Mouse (Mus musculus): ENCODE measurements around the gene Ube2z. TPM values are rescaled to one million over a fixed set of nuclear protein-coding genes. Genes with fewer than 3 reads are reported as not detected.

Gene Ube2z
- polyA plus RNA-seq, 2 experiments: 10.7 to 15.7 TPM

DNA sequence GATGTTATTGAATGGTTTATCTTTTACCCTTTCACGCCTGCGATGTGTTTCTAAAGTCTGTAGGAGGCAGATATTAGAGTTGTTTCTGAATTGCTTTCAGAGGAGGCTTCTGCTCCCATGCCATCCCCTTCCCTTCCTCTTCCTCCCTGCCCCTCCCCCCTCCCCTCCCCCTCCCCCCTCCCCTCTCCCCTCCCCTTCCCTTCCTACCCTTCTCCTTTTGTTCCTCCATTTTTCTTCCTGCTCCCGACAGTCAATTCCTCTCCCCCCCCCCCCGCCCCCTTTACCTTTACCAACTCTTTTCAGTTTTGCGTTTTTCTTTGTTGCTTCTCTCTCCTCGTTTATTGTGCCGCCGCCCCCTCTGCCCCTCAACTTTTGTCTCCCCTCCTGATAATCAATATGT, 53.2 kb downstream of the Ube2z start:
- H3K4me2 ChIP-seq (ENCODE audit: low read depth): peak overlapping the region; percentile 22; the same call in 1 of the 2 replicates
- ATAC-seq (ENCODE audit: insufficient read depth): no peak
- H3K9ac ChIP-seq (replicated peaks): no peak overlapping the region

GRCm38 (mm10) chr11:96008827-96009226, 56.4 kb downstream of the Ube2z start:
- no peak for ATAC-seq (ENCODE audit: insufficient read depth)
- Histone ChIP-seq H3K36me3 (replicated peaks; ENCODE audit: control insufficient read depth, insufficient read depth, low read depth) (no peaks in the 10 kb centered on the region), H3K27ac (no peak overlapping the region), H3K4me1 (replicated peaks; ENCODE audit: control insufficient read depth in 2 of 2, insufficient read depth in 2 of 2, low read length in 1 of 2) (peaks cover 6 to 14% of the 10 kb centered on the region in 2 experiments; a peak in 3 of 4 replicates), H3K9me3 (ENCODE audit: control insufficient read depth, low read length) (no peaks in the 10 kb centered on the region), H3K9ac (replicated peaks) (no peak overlapping the region), H3K4me3 (ENCODE audit: insufficient read depth in 1 of 2, low read depth in 2 of 2, low read length in 2 of 2) (no peak overlapping the region), H3K27me3 (ENCODE audit: control insufficient read depth, insufficient read depth, low read length) (peaks cover 17% of the 10 kb centered on the region), H3K4me2 (ENCODE audit: low read depth) (no peak overlapping the region)
- TF ChIP-seq EP300 (IDR thresholded peaks at IDR 0.05; ENCODE audit: low read depth): no peak
- TF ChIP-seq CTCF (IDR thresholded peaks at IDR 0.05; ENCODE audit: low read depth): no peak
- DNase-seq (ENCODE audit: low read depth in 3 of 3, low spot score in 3 of 3): no peak
- WGBS (ENCODE audit: insufficient replicate concordance): 0% methylated on average over 1 of the region's 1 CpGs

More for the DNA sequence above, 53.2 kb downstream of the Ube2z start:
- TF ChIP-seq CTCF (IDR thresholded peaks at IDR 0.05; ENCODE audit: low read depth) (no peak), EP300 (IDR thresholded peaks at IDR 0.05; ENCODE audit: low read depth) (no peak)
- H3K4me1 ChIP-seq (replicated peaks; ENCODE audit: control insufficient read depth in 2 of 2, insufficient read depth in 2 of 2, low read length in 1 of 2): peaks cover 4 to 12% of the 10 kb centered on the region in 2 experiments; a peak in 2 of 4 replicates
- DNase-seq (ENCODE audit: low read depth in 3 of 3, low spot score in 3 of 3): no peak
- H3K27me3 ChIP-seq (ENCODE audit: control insufficient read depth, insufficient read depth, low read length): peaks cover 12% of the 10 kb centered on the region
- no peaks in the 10 kb centered on the region for H3K36me3 ChIP-seq (replicated peaks; ENCODE audit: control insufficient read depth, insufficient read depth, low read depth)
- no peak overlapping the region for H3K27ac ChIP-seq
- H3K9me3 ChIP-seq (ENCODE audit: control insufficient read depth, low read length): no peaks in the 10 kb centered on the region
- no peak overlapping the region for H3K4me3 ChIP-seq (ENCODE audit: insufficient read depth in 1 of 2, low read depth in 2 of 2, low read length in 2 of 2)
- WGBS (ENCODE audit: insufficient replicate concordance): 2% methylated on average over 6 of the region's 8 CpGs

GRCm38 (mm10) chr11:96007516-96008235, 57.5 kb downstream of the Ube2z start:
- no peak for ATAC-seq (ENCODE audit: insufficient read depth)

DNA sequence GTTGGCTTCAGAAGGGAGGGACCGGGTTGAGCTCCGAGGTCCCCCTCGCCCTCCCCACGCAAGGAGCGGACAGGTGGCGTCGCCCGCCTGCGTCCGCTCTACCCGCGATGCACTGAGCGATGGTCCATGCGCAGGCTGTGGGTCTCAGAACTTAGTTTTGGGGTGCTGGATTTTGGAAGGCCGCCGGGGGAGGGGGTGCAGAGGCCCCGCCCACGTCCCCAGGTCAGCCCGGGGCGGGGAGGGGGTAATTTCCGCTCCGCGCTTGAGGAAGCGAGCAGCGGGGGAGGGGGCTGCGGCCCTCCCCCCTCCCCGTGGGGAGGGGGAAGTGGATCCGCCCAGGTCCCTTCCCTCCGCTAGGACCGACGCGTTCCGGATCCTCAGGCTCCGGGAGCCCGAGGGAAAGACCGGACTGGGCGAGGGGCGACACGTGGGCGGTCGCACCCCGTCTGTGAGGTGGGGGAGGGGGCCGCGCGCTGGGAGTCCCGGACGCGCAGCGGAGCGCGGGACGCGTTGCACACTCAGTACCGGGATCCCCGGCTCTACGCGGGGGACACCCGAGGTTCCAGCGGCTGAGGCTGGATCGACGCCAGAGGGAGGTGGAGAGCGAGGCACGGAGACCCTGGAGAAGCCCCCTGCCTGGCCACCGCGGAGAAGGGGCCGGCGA, 58.2 kb downstream of the Ube2z start:
- H3K27me3 ChIP-seq (ENCODE audit: control insufficient read depth, insufficient read depth, low read length): peaks cover 17% of the 10 kb centered on the region

More at GRCm38 (mm10) chr11:96007516-96008235, 57.5 kb downstream of the Ube2z start:
- H3K36me3 ChIP-seq (replicated peaks; ENCODE audit: control insufficient read depth, insufficient read depth, low read depth): no peaks in the 10 kb centered on the region
- TF ChIP-seq CTCF (IDR thresholded peaks at IDR 0.05; ENCODE audit: low read depth) (no peak), EP300 (IDR thresholded peaks at IDR 0.05; ENCODE audit: low read depth) (no peak)
- H3K27me3 ChIP-seq (ENCODE audit: control insufficient read depth, insufficient read depth, low read length): peaks cover 17% of the 10 kb centered on the region
- no peaks in the 10 kb centered on the region for H3K9me3 ChIP-seq (ENCODE audit: control insufficient read depth, low read length)
- H3K9ac ChIP-seq (replicated peaks): peak overlapping the region; percentile 55
- DNase-seq (ENCODE audit: low read depth in 3 of 3, low spot score in 3 of 3): peak in 1 of 3 experiments; percentile 14
- peaks cover 8 to 19% of the 10 kb centered on the region in 2 experiments; a peak in 3 of 4 replicates for H3K4me1 ChIP-seq (replicated peaks; ENCODE audit: control insufficient read depth in 2 of 2, insufficient read depth in 2 of 2, low read length in 1 of 2)
- peak overlapping the region; percentile 67 to 89 for H3K4me3 ChIP-seq (ENCODE audit: insufficient read depth in 1 of 2, low read depth in 2 of 2, low read length in 2 of 2)
- H3K4me2 ChIP-seq (ENCODE audit: low read depth): peak overlapping the region; percentile 97
- under 1% methylated on average over 33 of the region's 33 CpGs for WGBS (ENCODE audit: insufficient replicate concordance)
- H3K27ac ChIP-seq: no peak overlapping the region; the same call in 1 of the 2 replicates

More for the DNA sequence above, 58.2 kb downstream of the Ube2z start:
- peak overlapping the region; percentile 79 for H3K9ac ChIP-seq (replicated peaks)
- peak; percentile 38; the same call in 1 of the 2 replicates for ATAC-seq (ENCODE audit: insufficient read depth)
- H3K27ac ChIP-seq: no peak overlapping the region
- no peak for TF ChIP-seq EP300 (IDR thresholded peaks at IDR 0.05; ENCODE audit: low read depth)
- no peak for TF ChIP-seq CTCF (IDR thresholded peaks at IDR 0.05; ENCODE audit: low read depth)
- H3K4me3 ChIP-seq (ENCODE audit: insufficient read depth in 1 of 2, low read depth in 2 of 2, low read length in 2 of 2): peak overlapping the region; percentile 67 to 89
- peak overlapping the region; percentile 97 for H3K4me2 ChIP-seq (ENCODE audit: low read depth)
- H3K36me3 ChIP-seq (replicated peaks; ENCODE audit: control insufficient read depth, insufficient read depth, low read depth): no peaks in the 10 kb centered on the region
- no peaks in the 10 kb centered on the region for H3K9me3 ChIP-seq (ENCODE audit: control insufficient read depth, low read length)
- H3K4me1 ChIP-seq (replicated peaks; ENCODE audit: control insufficient read depth in 2 of 2, insufficient read depth in 2 of 2, low read length in 1 of 2): peaks cover 9 to 15% of the 10 kb centered on the region in 2 experiments; a peak in 3 of 4 replicates
- DNase-seq (ENCODE audit: low read depth in 3 of 3, low spot score in 3 of 3): peak in 1 of 3 experiments; percentile 29
- WGBS (ENCODE audit: insufficient replicate concordance): under 1% methylated on average over 65 of the region's 67 CpGs

Data from liver, embryonic 14.5 days (tissue).